Mouse (Mus musculus): ENCODE data around the gene Pde1c.

DNA sequence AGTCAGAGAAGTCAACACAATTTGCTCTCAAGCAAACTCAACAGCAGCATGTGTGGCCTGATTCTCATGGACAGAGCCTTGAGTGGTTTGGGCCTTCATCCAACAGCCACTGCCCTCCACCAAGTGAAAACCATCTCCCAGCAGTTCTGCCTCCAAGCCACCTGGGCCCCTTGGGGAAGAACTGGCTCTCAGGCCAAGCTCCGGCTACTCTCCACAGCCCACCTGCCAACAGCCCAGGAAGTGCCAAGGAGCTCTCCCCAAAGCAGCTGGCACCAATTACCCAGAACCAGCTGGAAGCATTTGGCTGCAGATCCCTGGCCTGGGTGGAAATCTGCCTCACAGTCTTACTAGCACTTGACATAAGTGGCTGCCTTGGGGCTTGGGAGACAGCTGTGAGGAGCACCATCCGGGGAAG lies 8.4 kb downstream of the Pde1c start:
- TF ChIP-seq CTCF (IDR thresholded peaks at IDR 0.05; ENCODE audit: borderline replicate concordance, extremely low read depth, insufficient read depth, insufficient read length) (no peak), POLR2A (IDR thresholded peaks at IDR 0.05; ENCODE audit: borderline replicate concordance, extremely low read depth, insufficient read depth, insufficient read length, poor library complexity, severe bottlenecking) (no peak)

All from brain, embryonic 14.5 days (tissue).